Mouse (Mus musculus): ENCODE results near the gene Olfr1250. TPM values are rescaled to one million over a fixed set of nuclear protein-coding genes. Genes with fewer than 3 reads are reported as not detected.
"Not testable (repeated sequence)": the region's sequence is repeated elsewhere in the genome, so short reads cannot be mapped to it uniquely, and the experiment has no call there.

Gene Olfr1250
- polyA plus RNA-seq (2012; ENCODE audit: insufficient read depth, insufficient read length, missing spikeins): not detected in 2 replicates

GRCm38 (mm10) chr2:89661367-89661766 is at the start of gene Olfr1250:
Olfr1250 (minus strand) TSS chr2:89661467.
- no peak for TF ChIP-seq POLR2A (IDR thresholded peaks at IDR 0.05; ENCODE audit: borderline replicate concordance, low read depth, low read length)
- no peak for TF ChIP-seq CTCF (IDR thresholded peaks at IDR 0.05; ENCODE audit: low read depth, low read length)
- Histone ChIP-seq H3K4me3 (ENCODE audit: insufficient read depth, low read length) (no peak within 1 kb of the TSS), H3K4me1 (ENCODE audit: control insufficient read depth, insufficient read depth, low read length) (no peaks in the 10 kb centered on the region), H3K27ac (ENCODE audit: insufficient read depth, low read depth, low read length) (no peak within 1 kb of the TSS)

DNA sequence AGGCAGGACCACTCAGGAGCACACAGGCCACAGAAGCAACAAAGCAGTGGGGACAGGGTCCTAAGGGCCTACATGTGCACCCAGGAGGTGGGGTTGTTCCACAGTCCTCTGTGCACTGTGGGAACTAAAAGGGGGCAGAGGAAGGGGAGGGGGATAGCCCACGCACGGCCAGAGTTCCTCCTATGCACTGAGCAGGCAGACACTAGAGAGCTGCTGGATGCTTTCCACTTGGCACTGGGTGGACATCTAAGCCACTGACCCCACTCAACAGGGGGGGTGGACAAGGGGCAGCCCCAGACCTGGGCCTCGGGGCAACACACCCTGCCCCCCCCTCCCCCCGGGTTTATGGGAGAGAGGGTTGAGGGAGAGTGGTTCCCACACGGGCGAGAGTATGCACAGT is 30.7 kb upstream of the Olfr1250 start:
- H3K27ac ChIP-seq (ENCODE audit: insufficient read depth, low read depth, low read length): no peak overlapping the region

GRCm38 (mm10) chr2:89671836-89672235 is 10.6 kb upstream of the Olfr1250 start, which contains the start of gene Olfr1251:
Olfr1251 (minus strand) TSS chr2:89671936.
- Histone ChIP-seq H3K27ac (ENCODE audit: insufficient read depth, low read depth, low read length) (no peak within 1 kb of the TSS), H3K4me1 (ENCODE audit: control insufficient read depth, insufficient read depth, low read length) (no peaks in the 10 kb centered on the region), H3K4me3 (ENCODE audit: insufficient read depth, low read length) (no peak within 1 kb of the TSS)
- no peak for TF ChIP-seq POLR2A (IDR thresholded peaks at IDR 0.05; ENCODE audit: borderline replicate concordance, low read depth, low read length)
- TF ChIP-seq CTCF (IDR thresholded peaks at IDR 0.05; ENCODE audit: low read depth, low read length): no peak

More for the DNA sequence above, 30.7 kb upstream of the Olfr1250 start:
- H3K4me1 ChIP-seq (ENCODE audit: control insufficient read depth, insufficient read depth, low read length): no peaks in the 10 kb centered on the region
- TF ChIP-seq CTCF (IDR thresholded peaks at IDR 0.05; ENCODE audit: low read depth, low read length) (no peak), POLR2A (IDR thresholded peaks at IDR 0.05; ENCODE audit: borderline replicate concordance, low read depth, low read length) (no peak)
- H3K4me3 ChIP-seq (ENCODE audit: insufficient read depth, low read length): no peak overlapping the region

GRCm38 (mm10) chr2:89634883-89635282 is 26.4 kb downstream of the Olfr1250 start, which contains the start of gene Olfr1249:
Olfr1249 (minus strand) TSS chr2:89634983.
- Histone ChIP-seq H3K27ac (ENCODE audit: insufficient read depth, low read depth, low read length) (no peak within 1 kb of the TSS), H3K4me1 (ENCODE audit: control insufficient read depth, insufficient read depth, low read length) (no peaks in the 10 kb centered on the region), H3K4me3 (ENCODE audit: insufficient read depth, low read length) (no peak within 1 kb of the TSS)
- TF ChIP-seq POLR2A (IDR thresholded peaks at IDR 0.05; ENCODE audit: borderline replicate concordance, low read depth, low read length) (no peak), CTCF (IDR thresholded peaks at IDR 0.05; ENCODE audit: low read depth, low read length) (no peak)

GRCm38 (mm10) chr2:89618145-89618544 is 43.1 kb downstream of the Olfr1250 start, which contains the start of gene Olfr1248:
Olfr1248 (minus strand) TSS chr2:89618245.
- not testable (repeated sequence) for H3K4me3 ChIP-seq (ENCODE audit: insufficient read depth, low read length); H3K27ac ChIP-seq (ENCODE audit: insufficient read depth, low read depth, low read length); H3K4me1 ChIP-seq (ENCODE audit: control insufficient read depth, insufficient read depth, low read length)

DNA sequence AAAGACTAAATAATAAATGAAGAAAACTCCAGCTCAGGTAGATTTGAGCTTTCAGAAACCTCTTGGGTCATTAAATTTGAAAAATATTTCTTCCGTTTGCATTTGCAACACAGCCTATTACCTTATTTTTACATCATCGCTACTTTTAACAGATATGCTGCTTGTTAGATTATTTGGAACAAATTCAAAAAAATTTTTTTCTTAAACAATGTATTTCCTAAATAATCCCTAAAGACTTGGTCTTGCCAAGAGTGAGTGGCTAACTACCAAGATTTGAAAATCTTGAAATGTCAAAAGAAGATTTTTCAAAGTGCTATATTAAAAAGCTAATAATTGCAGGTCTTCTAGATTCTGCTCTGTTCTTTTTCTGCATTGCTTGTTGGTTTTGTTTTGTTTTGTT is 47.2 kb downstream of the Olfr1250 start, which contains the start of gene Olfr1247:
Gene Olfr1247 (minus strand): TSS at position 101 of the 400 bp plus-strand sequence.
- Histone ChIP-seq H3K27ac (ENCODE audit: insufficient read depth, low read depth, low read length) (no peak within 1 kb of the TSS), H3K4me3 (ENCODE audit: insufficient read depth, low read length) (no peak within 1 kb of the TSS), H3K4me1 (ENCODE audit: control insufficient read depth, insufficient read depth, low read length) (no peaks in the 10 kb centered on the region)
- TF ChIP-seq CTCF (IDR thresholded peaks at IDR 0.05; ENCODE audit: low read depth, low read length) (no peak), POLR2A (IDR thresholded peaks at IDR 0.05; ENCODE audit: borderline replicate concordance, low read depth, low read length) (no peak)

Other genes with a start within 250 kb of the Olfr1250 start
- gene Olfr1239, start 241.1 kb downstream of the Olfr1250 start, polyA plus RNA-seq (2012; ENCODE audit: insufficient read depth, insufficient read length, missing spikeins): not detected in 2 replicates
- gene Olfr1240, start 218.5 kb downstream of the Olfr1250 start, polyA plus RNA-seq (2012; ENCODE audit: insufficient read depth, insufficient read length, missing spikeins): not detected in 2 replicates
- not detected in 2 replicates for gene Olfr1241, start 174.3 kb downstream of the Olfr1250 start, polyA plus RNA-seq (2012; ENCODE audit: insufficient read depth, insufficient read length, missing spikeins)
- gene Olfr1242, start 163.1 kb downstream of the Olfr1250 start, polyA plus RNA-seq (2012; ENCODE audit: insufficient read depth, insufficient read length, missing spikeins): not detected in 2 replicates
- not detected in 2 replicates for gene Olfr1243, start 130.0 kb downstream of the Olfr1250 start, polyA plus RNA-seq (2012; ENCODE audit: insufficient read depth, insufficient read length, missing spikeins)
- gene Olfr1245, start 83.0 kb downstream of the Olfr1250 start, polyA plus RNA-seq (2012; ENCODE audit: insufficient read depth, insufficient read length, missing spikeins): not detected in 2 replicates
- 0.11 TPM in 1 of 2 replicates, not detected in the other for gene Olfr1246, start 68.3 kb downstream of the Olfr1250 start, polyA plus RNA-seq (2012; ENCODE audit: insufficient read depth, insufficient read length, missing spikeins)
- gene Olfr1247, start 47.3 kb downstream of the Olfr1250 start, polyA plus RNA-seq (2012; ENCODE audit: insufficient read depth, insufficient read length, missing spikeins): not detected in 2 replicates
- not detected in 2 replicates for gene Olfr1248, start 43.2 kb downstream of the Olfr1250 start, polyA plus RNA-seq (2012; ENCODE audit: insufficient read depth, insufficient read length, missing spikeins)
- not detected in 2 replicates for gene Olfr1249, start 26.5 kb downstream of the Olfr1250 start, polyA plus RNA-seq (2012; ENCODE audit: insufficient read depth, insufficient read length, missing spikeins)
- not detected in 2 replicates for gene Olfr1251, start 10.5 kb upstream of the Olfr1250 start, polyA plus RNA-seq (2012; ENCODE audit: insufficient read depth, insufficient read length, missing spikeins)
- not detected in 2 replicates for gene Olfr1252, start 63.5 kb upstream of the Olfr1250 start, polyA plus RNA-seq (2012; ENCODE audit: insufficient read depth, insufficient read length, missing spikeins)
- not detected in 2 replicates for gene Olfr1253, start 95.6 kb upstream of the Olfr1250 start, polyA plus RNA-seq (2012; ENCODE audit: insufficient read depth, insufficient read length, missing spikeins)
- gene Olfr1254, start 132.2 kb upstream of the Olfr1250 start, polyA plus RNA-seq (2012; ENCODE audit: insufficient read depth, insufficient read length, missing spikeins): 0.25 TPM in 1 of 2 replicates, not detected in the other
- gene Olfr1255, start 150.6 kb upstream of the Olfr1250 start, polyA plus RNA-seq (2012; ENCODE audit: insufficient read depth, insufficient read length, missing spikeins): not detected in 2 replicates
- gene Olfr1256, start 180.1 kb upstream of the Olfr1250 start, polyA plus RNA-seq (2012; ENCODE audit: insufficient read depth, insufficient read length, missing spikeins): not detected in 2 replicates
- gene Olfr48, start 186.7 kb upstream of the Olfr1250 start, polyA plus RNA-seq (2012; ENCODE audit: insufficient read depth, insufficient read length, missing spikeins): not detected in 2 replicates
- gene Olfr1257, start 217.0 kb upstream of the Olfr1250 start, polyA plus RNA-seq (2012; ENCODE audit: insufficient read depth, insufficient read length, missing spikeins): not detected in 2 replicates

Measured in bone marrow macrophage, adult 2 months (primary cell).